Mouse (Mus musculus): ENCODE measurements at regions not wholly inside any gene's neighbourhood (a gene's known extent, or its start where the extent isn't known, plus 50 kb on each side); places are given as distances from the start of the nearest gene placed in this dataset.

- TF ChIP-seq CTCF (IDR thresholded peaks at IDR 0.05; ENCODE audit: borderline replicate concordance, insufficient read depth, low read depth, low read length) (no peak), POLR2A (IDR thresholded peaks at IDR 0.05; ENCODE audit: borderline replicate concordance, insufficient read depth, low read length) (no peak)
These were observed 387.6 kb upstream of the 1700008P02Rik start for GRCm38 (mm10) chr3:7007811-7008359.
